Mouse (Mus musculus): ENCODE measurements around the gene Pcare. TPM values are rescaled to one million over a fixed set of nuclear protein-coding genes. Genes with fewer than 3 reads are reported as not detected.

Gene Pcare
- total RNA-seq, 2 experiments from 2014 or later = 0.08 TPM; not detected in 1

DNA sequence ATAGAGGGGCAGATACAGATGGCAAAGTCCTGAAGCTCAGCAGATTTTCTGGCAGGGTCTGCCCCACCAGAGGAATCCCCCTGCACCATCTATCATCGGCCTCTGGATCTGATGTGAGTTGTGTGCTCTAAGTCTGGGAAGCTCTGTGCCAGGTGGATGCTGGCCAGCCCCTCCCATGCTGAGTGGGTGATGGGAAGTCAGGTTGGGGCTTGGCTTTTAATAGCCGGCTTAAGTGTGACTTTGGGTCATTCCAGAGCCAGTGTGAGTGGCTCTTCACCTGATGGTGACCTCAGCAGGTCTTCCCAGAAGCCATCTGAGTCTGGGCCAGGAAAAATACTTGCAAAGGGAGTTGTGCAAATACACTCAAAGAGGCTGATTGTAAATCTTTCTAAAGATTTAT is 22.0 kb downstream of the Pcare start:
- DNase-seq (ENCODE audit: low spot score in 2 of 2) = no peak

DNA sequence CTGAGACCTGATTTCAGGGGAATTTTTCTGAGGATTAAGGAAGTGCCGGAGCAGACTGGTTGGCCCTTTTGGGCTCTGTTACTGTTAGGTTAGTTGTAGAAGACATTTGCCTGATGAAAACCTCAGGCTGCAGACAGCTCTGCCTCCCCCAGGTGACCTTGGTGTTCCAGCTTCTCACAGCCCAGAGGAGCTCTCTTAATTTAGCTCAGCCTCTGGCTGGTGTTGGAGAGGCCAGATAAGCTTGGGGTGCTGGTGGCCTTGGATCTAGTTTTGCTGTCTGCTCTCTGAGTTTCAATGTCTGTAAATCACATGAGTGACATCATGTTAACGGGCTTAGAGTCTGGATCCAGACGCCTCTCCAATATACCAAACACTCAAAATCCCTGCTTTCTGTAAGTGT is 31.7 kb downstream of the Pcare start:
- DNase-seq (ENCODE audit: low spot score in 2 of 2) = no peak

DNA sequence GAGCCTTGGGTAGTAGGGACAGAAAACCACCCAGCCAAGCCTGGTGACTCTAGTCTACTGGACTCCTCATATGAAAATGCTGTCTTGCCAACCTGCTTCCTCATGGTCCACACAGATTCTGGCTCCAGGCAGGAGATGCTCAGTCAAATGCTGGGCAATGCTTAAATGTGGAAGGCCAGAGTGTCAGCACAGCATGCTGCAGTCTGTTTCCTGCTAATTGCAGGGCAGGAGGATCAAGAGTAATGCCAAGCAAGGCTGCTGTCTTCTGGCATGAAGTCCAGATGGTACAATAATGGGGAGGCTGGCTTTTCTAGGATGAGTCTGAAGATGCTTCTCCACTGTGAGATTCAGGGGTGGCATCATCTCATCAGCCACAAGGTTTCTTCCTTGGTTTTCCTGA is 32.3 kb downstream of the Pcare start:
- DNase-seq (ENCODE audit: low spot score in 2 of 2) = no peak

DNA sequence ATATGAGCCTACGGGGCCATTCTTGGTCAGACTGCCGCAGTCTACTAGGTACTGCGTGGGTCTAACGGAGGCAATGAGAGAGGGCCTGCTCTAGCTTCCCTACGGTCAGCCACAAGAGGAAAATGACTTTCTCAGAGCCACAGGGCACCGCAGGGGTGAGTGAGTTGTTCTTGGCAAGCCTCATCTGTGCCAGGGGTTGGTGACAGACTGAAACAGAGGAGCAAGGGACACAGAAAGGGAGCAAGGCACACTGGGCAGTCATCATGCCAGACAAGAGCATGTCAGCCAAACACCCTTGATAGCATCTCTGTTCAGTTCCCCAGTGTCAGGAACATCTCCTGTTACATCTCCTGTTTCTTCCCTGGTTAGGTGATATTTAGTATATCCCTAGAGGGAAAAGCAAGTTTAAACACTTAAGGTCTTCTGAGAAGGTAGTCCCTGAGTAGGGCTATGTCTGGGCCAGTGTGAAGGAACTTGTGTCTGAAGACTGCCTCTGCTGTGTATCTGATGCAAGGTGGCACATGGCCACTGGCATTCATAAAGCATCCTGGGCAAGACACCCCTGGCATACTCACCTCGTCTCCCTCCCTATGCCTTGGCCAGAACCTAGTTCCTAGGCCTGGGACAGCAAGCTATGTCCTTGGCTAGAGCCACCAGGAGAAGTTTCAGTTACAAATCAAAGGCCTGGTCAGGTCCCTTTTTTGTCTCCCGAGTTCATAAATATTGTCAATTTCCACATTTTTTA is 34.6 kb downstream of the Pcare start:
- no peak for DNase-seq (ENCODE audit: low spot score in 2 of 2)

DNA sequence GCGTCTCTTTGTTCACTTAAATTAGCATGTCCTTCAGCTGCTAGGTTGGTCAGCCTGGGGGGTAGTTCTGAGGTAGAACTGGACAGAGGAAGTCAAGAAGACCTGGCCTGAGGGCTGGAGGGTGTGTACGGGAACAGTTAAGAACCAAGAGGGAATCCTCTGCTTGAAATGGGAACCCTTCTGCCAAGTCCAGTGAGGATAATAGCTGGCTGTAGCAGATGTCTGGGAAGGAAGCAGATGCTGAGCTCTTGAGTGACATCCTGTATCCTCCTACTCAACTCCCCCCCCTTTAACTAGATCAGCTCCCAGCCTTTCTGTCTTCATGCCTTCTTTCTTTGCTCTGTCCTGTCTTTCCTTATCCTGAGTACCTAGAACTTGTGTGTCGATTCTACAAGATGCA is 37.7 kb downstream of the Pcare start:
- peak; percentile 42 to 76 for DNase-seq (ENCODE audit: low spot score in 2 of 2)

DNA sequence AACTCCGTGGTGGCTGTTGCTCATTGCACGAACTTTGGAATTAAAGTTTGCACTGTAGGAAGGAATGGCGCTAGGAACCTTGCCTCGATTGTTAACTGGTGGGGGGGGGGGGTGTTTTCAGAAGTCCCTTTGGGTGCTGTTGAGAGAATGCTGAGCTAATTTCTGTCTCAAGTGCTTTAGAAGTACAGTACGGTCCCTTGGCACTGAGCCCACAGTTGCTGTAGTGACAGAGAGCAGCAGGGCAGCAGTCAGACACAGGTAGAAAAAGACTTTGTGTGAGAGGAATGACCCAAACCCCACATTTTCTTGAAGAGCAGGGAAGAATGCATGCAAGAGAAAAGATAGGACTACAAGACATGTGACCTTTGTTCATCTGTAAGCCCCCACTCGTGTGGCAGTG is 40.4 kb downstream of the Pcare start:
- DNase-seq (ENCODE audit: low spot score in 2 of 2) = no peak

DNA sequence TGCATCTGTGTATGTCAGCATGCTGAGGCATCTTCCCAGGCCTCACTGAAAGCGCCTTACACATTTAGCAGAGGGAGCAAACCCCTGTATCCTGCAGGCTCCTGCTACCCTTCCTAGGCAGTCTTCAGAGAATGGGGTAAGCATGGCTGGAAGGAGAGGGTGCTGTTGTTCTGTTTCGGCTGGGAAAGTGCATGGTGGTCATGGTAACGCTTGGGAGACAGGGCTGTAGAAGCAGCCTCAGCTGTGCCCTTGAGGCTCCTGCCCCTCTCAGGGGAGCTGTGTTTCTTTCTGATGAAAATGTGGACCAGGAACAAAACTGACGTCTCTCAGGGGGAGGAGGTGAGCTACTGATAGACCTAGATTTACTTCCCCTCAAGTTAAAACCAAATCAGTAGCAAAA is 45.0 kb downstream of the Pcare start:
- DNase-seq (ENCODE audit: low spot score in 2 of 2) = no peak

DNA sequence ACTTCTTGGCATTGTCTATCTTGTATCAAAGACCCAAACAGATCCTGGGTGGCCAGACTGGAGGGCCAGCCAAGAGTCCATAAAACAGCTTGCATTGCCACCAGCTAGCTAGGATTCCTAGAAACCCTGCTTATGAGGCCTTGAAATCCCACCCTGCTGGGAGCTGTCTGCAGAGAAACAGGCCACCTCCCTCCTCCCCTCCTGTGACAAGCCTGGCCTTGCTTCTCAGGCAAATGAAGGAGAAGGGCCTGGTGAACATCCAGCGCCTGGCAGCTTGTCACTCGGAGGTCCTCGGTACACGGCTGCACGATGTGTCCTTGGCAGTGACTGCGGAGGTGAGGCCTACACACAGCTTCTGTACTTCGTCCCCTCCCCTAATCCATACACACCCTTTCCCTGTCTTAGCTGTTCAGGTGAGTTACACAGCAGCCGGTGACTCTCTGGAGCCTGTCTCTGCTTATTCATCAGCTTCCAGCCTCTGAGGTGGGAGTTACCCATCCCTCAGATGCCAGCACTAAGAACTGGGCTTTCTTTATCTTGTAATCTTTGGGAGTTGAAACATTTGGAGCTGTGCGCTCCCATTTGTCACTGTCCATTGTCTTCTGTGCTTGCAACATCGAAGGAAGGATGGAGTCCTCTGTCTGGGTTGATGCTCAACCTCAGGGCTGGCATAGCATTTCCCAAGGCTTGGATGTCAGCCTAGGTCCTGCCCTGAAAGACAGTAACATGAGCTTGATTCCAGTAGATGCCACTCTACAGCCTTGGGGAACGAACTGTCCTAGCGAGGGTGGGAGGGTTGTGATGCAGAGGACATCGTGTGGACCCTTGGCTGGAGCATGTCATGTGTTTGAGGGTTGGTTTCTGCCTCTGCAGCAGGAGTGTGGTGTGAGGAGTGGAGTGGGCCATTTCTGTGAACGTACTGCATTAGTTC is 46.9 kb downstream of the Pcare start:
- DNase-seq (ENCODE audit: low spot score in 2 of 2) = no peak

DNA sequence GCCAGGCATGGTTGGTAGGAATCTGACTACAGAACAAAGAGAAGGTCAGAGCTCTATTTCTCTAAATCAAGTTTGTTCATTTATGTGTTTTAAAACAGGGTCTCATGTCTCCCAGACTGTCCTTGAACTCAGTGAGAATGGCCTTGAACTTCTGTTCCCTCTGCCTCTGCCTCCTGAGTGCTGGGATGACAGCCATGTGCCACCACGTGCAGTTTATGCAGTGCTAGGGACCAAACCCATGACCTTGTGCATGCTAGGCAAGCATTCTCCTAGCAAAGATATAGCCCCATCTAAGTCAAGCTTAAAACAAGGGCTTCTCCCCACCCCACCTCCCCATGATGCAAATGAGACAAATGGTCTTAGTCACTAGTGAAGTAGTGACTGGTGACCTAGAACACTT is 47.6 kb downstream of the Pcare start:
- DNase-seq (ENCODE audit: low spot score in 2 of 2) = no peak

DNA sequence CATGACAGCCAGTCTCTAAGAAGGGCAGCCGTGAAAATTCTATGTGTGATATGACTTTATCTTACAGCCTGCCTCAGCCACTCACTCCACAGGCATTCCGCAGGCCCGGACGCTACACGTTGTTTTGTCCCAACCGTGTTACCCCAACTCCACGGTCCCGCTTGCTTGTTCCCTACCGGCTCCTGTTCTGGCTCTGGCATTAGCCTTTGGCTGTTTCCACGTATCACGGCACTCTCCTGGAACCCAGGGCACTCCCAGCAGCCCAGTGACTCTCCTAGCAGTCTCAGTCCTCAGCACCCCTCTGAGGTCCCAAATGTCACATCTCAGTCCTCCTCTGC is 54.1 kb downstream of the Pcare start:
- DNase-seq (ENCODE audit: low spot score in 2 of 2) = no peak

DNA sequence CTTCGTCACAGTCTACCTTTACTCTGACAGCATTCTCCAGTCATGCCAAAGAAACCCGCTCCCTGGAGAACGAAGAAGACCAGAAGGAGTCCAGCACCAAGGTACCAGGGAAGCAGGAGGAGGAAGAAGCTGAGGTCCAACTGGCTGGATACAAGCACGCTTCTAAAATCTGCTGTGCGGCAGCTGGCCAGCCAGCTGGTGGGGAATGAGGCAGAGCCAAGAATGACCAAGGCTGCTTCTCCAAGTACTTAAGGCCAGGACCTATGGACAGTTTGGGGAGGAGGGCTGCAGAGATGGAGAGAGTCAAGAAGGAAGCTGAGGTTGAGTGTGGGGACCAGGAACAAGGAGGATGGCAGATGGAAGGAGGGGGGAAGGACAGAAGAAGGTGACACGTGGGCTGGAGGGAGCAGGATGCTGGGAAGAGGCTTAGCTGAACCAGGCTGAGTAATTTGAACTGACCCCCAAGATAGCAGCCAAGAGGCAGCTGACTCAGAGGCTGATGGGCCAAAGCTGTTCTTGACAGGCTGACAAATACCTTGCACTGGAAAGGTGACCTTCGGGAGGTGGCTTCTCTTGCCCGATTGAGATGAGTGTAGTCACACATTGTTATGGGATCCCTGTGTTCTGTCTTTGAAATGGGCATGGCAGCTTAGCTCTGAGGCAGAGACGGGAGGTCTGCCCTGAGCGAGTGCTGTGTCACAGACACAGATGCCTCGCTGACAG is 54.6 kb downstream of the Pcare start:
- DNase-seq (ENCODE audit: low spot score in 2 of 2) = no peak

DNA sequence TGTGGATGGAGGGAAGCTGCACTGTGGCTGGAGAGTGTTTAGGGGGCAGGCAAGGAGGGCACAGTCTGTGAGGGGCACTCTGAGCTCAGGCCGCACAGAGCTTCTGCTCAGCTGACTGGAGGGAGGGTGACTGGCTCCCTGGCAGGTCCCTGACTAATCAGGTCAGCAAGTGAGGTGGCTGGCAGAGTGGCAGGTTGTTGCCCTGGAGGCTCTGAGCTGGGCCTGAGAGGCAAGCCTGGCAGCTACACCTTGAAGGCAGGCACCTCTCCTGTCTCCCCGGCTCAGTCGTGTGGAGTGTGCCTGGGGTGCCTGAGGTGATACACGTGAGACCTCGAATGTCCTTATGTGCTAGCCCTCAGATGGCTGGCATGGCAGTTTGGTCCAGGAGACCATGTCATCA is 56.3 kb downstream of the Pcare start:
- DNase-seq (ENCODE audit: low spot score in 2 of 2) = no peak

DNA sequence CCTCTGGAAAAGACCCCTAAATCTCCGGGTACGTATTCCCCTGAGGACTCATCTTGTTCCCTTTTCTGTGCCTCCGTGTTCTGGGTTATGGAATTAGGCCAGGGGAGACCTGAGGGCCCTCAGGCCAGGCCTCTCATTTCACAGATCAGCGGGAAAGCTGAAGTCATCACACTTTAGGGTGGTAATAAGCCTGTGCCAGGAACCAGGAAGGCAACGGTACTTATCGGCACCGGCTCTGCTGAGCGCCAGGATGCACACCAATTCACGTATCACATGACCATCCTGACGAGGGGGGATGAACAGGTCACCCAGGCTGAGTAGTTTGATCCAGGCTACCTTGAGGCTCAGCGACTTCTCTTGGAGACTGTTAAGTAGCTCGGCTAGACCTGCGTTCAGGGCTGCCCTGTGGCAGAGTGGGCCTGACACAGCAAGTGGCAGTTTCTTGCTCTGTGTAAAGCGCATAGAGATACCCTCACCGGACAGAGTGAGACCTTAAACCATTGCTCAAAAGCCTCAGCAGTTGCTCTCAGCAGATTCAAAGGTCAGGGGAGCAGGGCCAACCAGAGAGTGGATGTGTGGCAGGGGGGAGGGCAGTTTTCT is 56.9 kb downstream of the Pcare start:
- DNase-seq (ENCODE audit: low spot score in 2 of 2) = no peak

DNA sequence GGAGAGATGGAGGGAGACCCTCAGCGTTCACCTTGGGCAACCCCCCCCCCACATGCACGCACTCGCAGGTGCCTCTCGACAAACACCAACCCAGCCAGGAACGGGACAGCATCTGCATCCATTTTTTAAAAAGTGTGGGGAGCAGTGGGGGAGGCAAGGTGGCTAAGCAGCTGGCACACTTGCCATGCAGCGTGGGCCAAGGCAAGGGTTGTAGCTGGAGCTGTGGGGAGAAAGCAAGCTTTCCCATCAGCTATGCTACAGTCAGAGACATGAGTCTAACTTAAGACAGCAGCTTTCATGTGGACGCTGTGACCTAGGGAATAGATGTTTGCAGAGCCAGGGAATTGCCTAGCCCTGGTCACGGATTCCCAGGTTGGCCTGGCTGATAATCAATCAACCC is 57.5 kb downstream of the Pcare start:
- no peak for DNase-seq (ENCODE audit: low spot score in 2 of 2)

DNA sequence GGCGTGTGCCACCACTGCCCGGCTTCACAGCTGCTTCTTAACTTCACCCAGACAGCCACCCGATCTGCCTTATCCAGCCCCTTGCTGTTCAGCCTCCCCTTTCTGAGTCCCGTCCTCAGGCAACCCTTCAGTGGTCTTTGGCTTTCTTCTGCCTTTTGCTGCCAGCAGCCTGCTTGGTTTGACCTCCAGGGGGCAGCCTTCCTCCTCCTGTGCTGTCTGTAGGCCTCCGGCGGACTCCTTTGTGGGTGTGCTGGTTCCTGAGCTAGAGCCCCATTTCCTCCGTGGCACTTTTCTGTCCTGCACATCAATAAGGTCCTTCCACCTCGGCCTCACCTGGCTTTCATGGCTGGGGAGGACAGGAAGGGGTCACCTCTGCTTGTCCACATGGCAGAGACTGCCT is 58.9 kb downstream of the Pcare start:
- no peak for DNase-seq (ENCODE audit: low spot score in 2 of 2)

Other genes starting within 250 kb of the Pcare start
- under 1 TPM; 0.25 to 0.43 TPM for gene Ndc80, start 226.0 kb downstream of the Pcare start, total RNA-seq (2021)
- gene Spdya, start 200.8 kb downstream of the Pcare start, total RNA-seq (2021) = 1 to 10 TPM; 1.1 to 1.5 TPM
- gene Wdr43, start 137.0 kb downstream of the Pcare start, total RNA-seq (2021) = 10 to 100 TPM; 26.1 to 28.6 TPM
- gene Togaram2, start 79.6 kb downstream of the Pcare start, total RNA-seq (2021) = 1 to 10 TPM; 1.1 to 2.2 TPM
- gene Clip4, start 15.6 kb upstream of the Pcare start, total RNA-seq (2021) = 10 to 100 TPM; 78.4 to 89.6 TPM